Mouse (Mus musculus) liver, adult 2 months (tissue): Measurements from ENCODE around the gene Tex44. TPM values are rescaled to one million over a fixed set of nuclear protein-coding genes. Genes with fewer than 3 reads are reported as not detected.

Source experiments
- DNase-seq: peaks from one replicate; pipeline ENCODE4 v3.0.0-alpha.2; 2011; ENCODE audit warnings: low read depth, low spot score; ENCODE audit errors: extremely low read depth
- H3K27ac ChIP-seq: fragments of 200-500 bp; replicated peaks from 2 replicates; pipeline ENCODE4 v1.5.1; 2012; ENCODE audit warnings: low read depth, mild to moderate bottlenecking, control low read depth, inconsistent platforms, low read length; ENCODE audit not compliant: insufficient read depth
- H3K27me3 ChIP-seq: fragments of 200-500 bp; 2 replicates; pipeline ENCODE4 v1.6.1; 2012; ENCODE audit warnings: mild to moderate bottlenecking, moderate library complexity, low read length, inconsistent platforms; ENCODE audit not compliant: control insufficient read depth, insufficient read depth
- H3K36me3 ChIP-seq: fragments of 200-500 bp; 2 replicates; pipeline ENCODE4 v1.6.1; 2012; ENCODE audit warnings: low read length, inconsistent platforms; ENCODE audit not compliant: control insufficient read depth, insufficient read depth
- H3K4me1 ChIP-seq: fragments of 200-500 bp; 2 replicates; pipeline ENCODE4 v1.6.1; 2011; ENCODE audit warnings: low read length; ENCODE audit not compliant: control insufficient read depth, insufficient read depth
- H3K4me3 ChIP-seq: fragments of 200-500 bp; 2 replicates; pipeline ENCODE4 v1.5.1; 2011; ENCODE audit warnings: low read depth, mild to moderate bottlenecking, control low read depth, low read length, moderate library complexity; ENCODE audit not compliant: insufficient read depth
- H3K79me2 ChIP-seq: fragments of 200-500 bp; 2 replicates; pipeline ENCODE4 v1.6.1; 2012; ENCODE audit warnings: inconsistent platforms, mild to moderate bottlenecking, low read length, moderate library complexity; ENCODE audit not compliant: control insufficient read depth, insufficient read depth
- H3K9ac ChIP-seq: fragments of 200-500 bp; 2 replicates; pipeline ENCODE4 v1.6.1; 2012; ENCODE audit warnings: low read depth, mild to moderate bottlenecking, control low read depth, inconsistent platforms, low read length
- CTCF ChIP-seq: fragments of 200-500 bp; IDR thresholded peaks from 2 replicates; pipeline ENCODE4 v1.5.1; 2011; ENCODE audit warnings: low read depth, low read length, control low read depth
- POLR2A ChIP-seq: fragments of 200-500 bp; IDR thresholded peaks from 2 replicates; pipeline ENCODE4 v1.6.1; 2011; ENCODE audit warnings: low read length, control low read depth; ENCODE audit not compliant: insufficient read depth; ENCODE audit errors: extremely low read depth
- WGBS: fragments of 180-500 bp; shearing (Covaris S2); methylation state at CpG from one replicate; pipeline ENCODE4 v1.1.7; 2018; 5-methylcytosine and 5-hydroxymethylcytosine counted together
- polyA plus RNA-seq: library from polyadenylated mRNA; depleted of rRNA; stranded (reverse); fragments of >200 nt; gene quantifications from 2 replicates; pipeline ENCODE4 v1.2.3, GENCODE M21; 2012
- total RNA-seq: library from RNA; depleted of rRNA; stranded (reverse); fragments of >200 nt; gene quantifications from 2 replicates; pipeline ENCODE4 v1.2.3, GENCODE M21; 2014

Gene Tex44
- total and polyA plus RNA-seq, 2 experiments, result not detected

DNA sequence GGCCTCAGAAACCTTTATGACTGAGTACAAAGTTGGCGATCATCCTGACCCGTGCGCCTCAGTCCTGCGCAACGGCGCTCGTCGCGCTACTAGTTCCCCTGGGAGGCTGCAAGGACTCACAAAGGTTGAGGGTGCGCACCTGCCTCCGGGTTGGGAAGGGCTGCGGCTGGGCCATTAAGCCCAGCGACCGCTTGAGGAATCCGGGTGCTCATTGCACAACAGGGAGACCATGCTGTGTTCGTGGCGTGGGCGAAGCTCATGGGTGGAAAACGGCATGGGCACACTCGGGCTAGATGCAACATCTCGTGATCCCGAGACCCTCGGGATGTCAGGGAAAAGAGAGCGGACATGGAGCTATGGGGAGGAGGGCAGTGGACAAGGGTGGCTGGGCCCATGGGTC lies 16.7 kb downstream of the Tex44 start:
- H3K36me3 ChIP-seq, result no peaks in the 10 kb centered on the region
- DNase-seq, result peak; percentile 14
- no peaks in the 10 kb centered on the region for H3K27me3 ChIP-seq
- no peak for TF ChIP-seq CTCF
- TF ChIP-seq POLR2A, result no peak
- H3K79me2 ChIP-seq, result no peaks in the 10 kb centered on the region
- H3K4me3 ChIP-seq, result peak overlapping the region; percentile 78
- peaks cover 8% of the 10 kb centered on the region; the same call in 1 of the 2 replicates for H3K4me1 ChIP-seq
- 6% methylated on average over 24 of the region's 24 CpGs for WGBS
- H3K9ac ChIP-seq, result peak overlapping the region; percentile 92
- peak overlapping the region; percentile 83 for H3K27ac ChIP-seq

DNA sequence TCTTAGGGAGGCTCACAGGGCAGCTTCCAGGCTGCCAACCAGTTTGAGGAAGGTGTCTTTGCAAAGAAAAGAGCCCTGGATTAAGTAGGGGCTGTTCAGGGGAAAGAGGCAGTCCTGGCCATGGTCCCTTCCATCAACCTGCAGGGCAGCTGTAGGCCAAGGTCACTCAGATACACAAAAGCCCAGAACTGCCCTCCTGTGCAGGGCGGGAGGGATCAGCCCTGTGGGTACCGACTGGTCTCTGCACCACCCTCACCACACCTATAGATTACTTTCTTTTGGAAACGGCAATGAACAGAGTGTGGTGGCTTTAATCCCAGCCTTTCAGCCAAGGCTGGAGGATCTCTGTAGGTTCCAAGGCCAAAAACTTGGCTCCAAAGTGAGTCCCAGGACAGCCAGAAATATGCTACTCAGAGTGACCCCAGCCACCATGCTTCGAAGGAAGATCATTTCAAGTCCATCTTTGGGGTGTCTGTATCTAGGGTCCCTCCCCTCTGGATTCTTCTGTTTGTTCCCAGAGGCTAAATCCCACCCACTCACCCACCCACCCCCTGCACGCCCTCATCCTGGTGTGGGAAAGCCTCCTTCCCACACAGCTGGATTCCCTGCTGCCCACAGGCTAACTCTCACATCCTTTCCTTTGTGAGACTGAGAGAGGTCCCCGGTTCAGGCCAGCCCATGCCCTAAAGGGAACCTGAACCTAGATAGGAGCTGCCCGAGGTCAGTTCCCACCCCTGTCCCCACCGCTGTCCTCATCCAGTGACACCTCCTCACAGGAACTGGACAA lies 17.4 kb downstream of the Tex44 start:
- H3K36me3 ChIP-seq, result no peaks in the 10 kb centered on the region
- 53% methylated on average over 8 of the region's 8 CpGs for WGBS
- peak overlapping the region; percentile 21; the same call in 1 of the 2 replicates for H3K9ac ChIP-seq
- TF ChIP-seq POLR2A (no peak), CTCF (no peak)
- H3K27ac ChIP-seq, result peak overlapping the region; percentile 31
- H3K79me2 ChIP-seq, result no peaks in the 10 kb centered on the region
- no peak for DNase-seq
- H3K27me3 ChIP-seq, result no peaks in the 10 kb centered on the region
- peaks cover 8% of the 10 kb centered on the region; the same call in 1 of the 2 replicates for H3K4me1 ChIP-seq
- H3K4me3 ChIP-seq, result no peak overlapping the region

DNA sequence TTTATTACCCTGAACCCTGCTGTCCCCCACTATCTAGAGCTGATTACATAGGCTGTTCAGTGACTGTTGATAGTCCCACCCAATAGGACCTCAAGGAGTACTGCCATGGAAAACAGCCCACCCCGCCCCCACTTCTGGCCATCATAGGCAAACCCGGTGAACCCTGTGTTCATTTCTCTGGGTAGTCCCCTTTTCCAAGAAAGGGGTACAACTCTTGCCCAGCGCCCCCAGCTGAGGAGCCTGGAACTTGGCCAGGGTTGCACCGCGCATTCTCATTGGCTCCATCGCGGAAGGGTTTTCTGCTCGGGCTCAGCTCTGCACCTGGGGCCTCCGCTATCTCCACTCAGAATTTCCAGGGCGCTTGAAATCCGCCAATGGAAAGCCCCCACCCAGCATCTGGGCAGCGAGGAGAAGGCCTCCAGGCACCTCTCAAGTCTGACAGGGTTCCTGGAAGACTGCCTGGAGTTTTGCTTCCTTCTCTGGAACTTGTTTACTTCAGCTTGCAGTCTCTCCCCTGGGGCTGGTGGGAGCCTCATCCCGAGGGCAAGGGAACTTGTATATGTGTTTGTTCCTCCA lies 21.6 kb downstream of the Tex44 start:
- no peaks in the 10 kb centered on the region for H3K79me2 ChIP-seq
- H3K36me3 ChIP-seq, result no peaks in the 10 kb centered on the region
- no peak overlapping the region for H3K9ac ChIP-seq
- no peak for TF ChIP-seq CTCF
- no peak for TF ChIP-seq POLR2A
- peak; percentile 36 for DNase-seq
- H3K4me1 ChIP-seq, result peaks cover 3% of the 10 kb centered on the region; the same call in 1 of the 2 replicates
- no peak overlapping the region for H3K4me3 ChIP-seq
- 72% methylated on average over 13 of the region's 13 CpGs for WGBS
- peak overlapping the region; percentile 44 for H3K27ac ChIP-seq
- H3K27me3 ChIP-seq, result no peaks in the 10 kb centered on the region

DNA sequence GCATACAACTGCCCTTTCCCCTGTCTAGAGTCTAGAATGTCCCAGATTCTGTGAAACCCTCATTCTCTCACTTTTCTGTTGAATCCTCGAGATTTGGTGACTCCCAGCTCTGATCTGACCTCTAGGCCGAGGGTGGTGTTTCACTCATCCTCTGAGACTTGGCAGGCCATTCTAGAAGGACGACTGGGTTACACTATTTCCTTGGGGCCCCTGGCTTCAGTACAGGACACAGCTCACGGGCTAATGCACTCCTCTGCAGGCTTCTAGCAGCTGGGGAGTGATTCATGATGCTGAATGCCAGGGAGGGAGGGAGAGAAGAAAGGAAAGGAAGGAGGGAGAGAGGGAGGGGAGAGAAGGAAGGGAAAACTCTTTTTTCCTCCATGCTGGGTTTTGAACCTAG lies 22.1 kb downstream of the Tex44 start:
- no peak for DNase-seq
- Histone ChIP-seq H3K9ac (no peak overlapping the region), H3K4me1 (no peaks in the 10 kb centered on the region), H3K36me3 (no peaks in the 10 kb centered on the region), H3K27ac (peak overlapping the region; percentile 35; the same call in 1 of the 2 replicates), H3K79me2 (no peaks in the 10 kb centered on the region), H3K4me3 (no peak overlapping the region), H3K27me3 (no peaks in the 10 kb centered on the region)
- TF ChIP-seq CTCF (no peak), POLR2A (no peak)
- WGBS, result 63% methylated on average over 4 of the region's 4 CpGs

DNA sequence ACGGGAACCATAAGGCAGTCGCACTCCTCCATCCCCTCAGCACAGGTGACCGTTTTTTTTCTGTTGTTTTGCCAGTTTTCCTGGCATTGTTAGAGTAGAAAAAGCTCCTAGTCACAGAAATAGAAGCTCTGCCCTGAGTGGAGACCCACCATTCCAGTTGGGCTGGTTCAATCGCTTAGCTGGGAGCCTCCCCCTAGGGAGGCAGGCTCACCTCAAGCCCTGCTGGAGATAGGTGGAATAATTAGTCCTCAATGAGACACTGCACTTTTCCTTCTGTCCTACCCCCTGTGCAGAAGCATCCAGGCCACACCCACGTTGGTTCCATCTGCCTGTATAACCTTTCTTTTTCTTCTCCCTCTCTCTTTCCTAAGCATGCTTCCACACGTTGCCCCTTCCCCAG lies 23.8 kb downstream of the Tex44 start:
- Histone ChIP-seq H3K9ac (no peak overlapping the region), H3K4me3 (no peak overlapping the region), H3K79me2 (no peaks in the 10 kb centered on the region), H3K36me3 (no peaks in the 10 kb centered on the region), H3K4me1 (no peaks in the 10 kb centered on the region), H3K27ac (no peak overlapping the region), H3K27me3 (no peaks in the 10 kb centered on the region)
- DNase-seq, result no peak
- 67% methylated on average over 6 of the region's 6 CpGs for WGBS
- no peak for TF ChIP-seq POLR2A
- no peak for TF ChIP-seq CTCF

DNA sequence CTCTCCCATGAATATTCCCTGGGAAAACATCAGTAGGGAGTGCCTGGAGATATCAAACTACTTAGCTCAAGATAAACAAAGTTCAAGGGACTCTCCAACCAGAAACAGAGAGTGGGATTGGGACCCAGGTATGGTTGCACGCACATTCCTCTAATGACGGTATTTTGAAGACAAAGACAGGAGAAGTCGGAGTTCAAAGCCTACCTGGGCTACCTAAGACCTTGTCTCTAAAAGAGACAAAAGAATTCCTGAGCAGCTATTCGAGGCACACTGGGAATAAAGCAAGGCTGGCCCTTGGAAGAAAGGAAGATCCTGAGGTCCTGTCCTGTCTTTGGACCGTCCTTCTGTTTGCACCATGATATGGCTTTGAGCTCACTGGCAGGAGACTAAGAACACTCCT lies 26.6 kb downstream of the Tex44 start:
- 82% methylated on average over 5 of the region's 5 CpGs for WGBS
- no peak for DNase-seq
- no peaks in the 10 kb centered on the region for H3K36me3 ChIP-seq

More for the DNA sequence above, 26.6 kb downstream of the Tex44 start:
- H3K9ac ChIP-seq, result no peak overlapping the region
- no peak overlapping the region for H3K27ac ChIP-seq
- H3K4me1 ChIP-seq, result no peaks in the 10 kb centered on the region
- H3K4me3 ChIP-seq, result no peak overlapping the region
- H3K27me3 ChIP-seq, result no peaks in the 10 kb centered on the region
- no peaks in the 10 kb centered on the region for H3K79me2 ChIP-seq
- TF ChIP-seq POLR2A (no peak), CTCF (no peak)
